Mouse (Mus musculus): ENCODE results near the gene Gm49322.
"Not testable (repeated sequence)": the region's sequence is repeated elsewhere in the genome, so short reads cannot be mapped to it uniquely, and the experiment has no call there.

The Gm49322 gene

DNA sequence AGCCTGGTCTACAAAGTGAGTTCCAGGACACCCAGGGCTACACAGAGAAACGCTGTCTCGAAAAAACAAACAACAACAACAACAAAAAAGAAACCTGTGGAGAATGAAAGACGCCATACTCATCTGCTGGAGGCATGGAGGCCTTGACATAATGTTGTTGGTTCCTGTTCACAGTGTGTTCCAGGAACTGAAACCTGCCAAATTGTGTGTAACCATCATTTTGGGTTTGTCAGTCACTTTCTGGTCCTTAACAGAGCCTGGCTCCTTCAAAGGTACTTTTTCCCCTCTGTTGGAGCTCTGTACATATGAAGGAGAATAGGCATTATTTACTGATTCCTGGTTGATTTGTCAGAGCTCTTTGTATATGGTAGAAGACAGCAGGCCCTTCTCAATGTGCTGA, 6.1 kb downstream of the Gm49322 start:
- DNase-seq (ENCODE audit: low spot score in 2 of 2): no peak

DNA sequence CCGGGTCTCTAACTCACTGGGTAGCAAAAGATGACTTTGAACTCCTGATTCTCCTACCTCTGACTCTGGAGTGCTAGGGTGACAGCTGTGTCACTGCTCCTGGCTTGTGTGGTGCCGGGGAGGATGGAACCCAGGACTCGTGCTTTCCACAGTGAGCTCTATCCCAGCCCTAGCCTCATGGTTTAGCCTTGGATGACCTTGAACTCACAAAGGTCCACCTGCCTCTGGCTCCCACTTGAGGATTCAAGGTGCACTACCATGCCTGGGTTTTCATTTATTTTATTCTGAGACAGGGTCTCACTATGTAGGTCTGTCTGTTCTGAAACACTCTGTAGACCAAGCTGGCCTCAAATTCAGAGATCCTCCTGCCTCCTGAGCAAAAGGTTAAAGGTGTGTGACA, 8.0 kb downstream of the Gm49322 start:
- no peak for DNase-seq (ENCODE audit: low spot score in 2 of 2)

DNA sequence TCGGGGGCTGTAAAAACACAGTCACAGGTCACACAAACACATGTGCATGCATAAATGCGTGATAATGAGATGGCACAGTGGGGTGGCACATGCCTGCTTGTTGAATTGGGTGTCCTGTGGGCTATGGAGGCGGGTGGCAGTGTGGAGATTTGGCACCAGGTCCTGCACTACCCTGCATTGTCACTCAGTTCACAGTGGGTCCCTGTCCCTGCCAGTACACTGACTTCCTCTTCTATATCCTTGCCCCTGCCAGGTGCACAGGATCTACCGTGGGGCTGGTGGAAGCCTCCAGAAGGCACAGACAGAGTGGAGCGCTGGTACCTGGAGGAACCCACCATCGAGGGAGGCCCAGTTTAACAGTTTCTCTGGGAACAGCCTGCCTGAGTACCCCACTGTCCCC, 8.5 kb downstream of the Gm49322 start:
- no peak for DNase-seq (ENCODE audit: low spot score in 2 of 2)

DNA sequence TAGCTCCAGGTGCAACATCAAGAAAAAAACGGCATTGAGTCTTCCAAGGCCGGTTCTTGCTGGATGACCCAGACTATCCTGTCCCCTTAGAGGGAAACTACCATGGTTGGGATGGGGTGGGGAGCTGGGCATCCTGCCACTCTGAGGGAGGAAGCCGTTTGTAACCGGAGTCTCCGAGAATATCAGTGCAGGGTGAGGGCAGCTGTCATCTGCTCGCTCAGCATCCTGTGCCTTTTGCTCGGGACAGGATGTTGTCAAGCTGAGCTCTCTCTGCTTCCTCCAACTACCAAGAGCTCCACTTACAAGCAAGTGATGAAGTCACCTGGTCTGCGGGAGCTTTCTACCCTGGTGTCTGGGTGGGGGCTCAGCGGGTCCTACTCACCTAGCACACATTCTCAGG, 12.4 kb downstream of the Gm49322 start:
- DNase-seq (ENCODE audit: low spot score in 2 of 2): no peak

DNA sequence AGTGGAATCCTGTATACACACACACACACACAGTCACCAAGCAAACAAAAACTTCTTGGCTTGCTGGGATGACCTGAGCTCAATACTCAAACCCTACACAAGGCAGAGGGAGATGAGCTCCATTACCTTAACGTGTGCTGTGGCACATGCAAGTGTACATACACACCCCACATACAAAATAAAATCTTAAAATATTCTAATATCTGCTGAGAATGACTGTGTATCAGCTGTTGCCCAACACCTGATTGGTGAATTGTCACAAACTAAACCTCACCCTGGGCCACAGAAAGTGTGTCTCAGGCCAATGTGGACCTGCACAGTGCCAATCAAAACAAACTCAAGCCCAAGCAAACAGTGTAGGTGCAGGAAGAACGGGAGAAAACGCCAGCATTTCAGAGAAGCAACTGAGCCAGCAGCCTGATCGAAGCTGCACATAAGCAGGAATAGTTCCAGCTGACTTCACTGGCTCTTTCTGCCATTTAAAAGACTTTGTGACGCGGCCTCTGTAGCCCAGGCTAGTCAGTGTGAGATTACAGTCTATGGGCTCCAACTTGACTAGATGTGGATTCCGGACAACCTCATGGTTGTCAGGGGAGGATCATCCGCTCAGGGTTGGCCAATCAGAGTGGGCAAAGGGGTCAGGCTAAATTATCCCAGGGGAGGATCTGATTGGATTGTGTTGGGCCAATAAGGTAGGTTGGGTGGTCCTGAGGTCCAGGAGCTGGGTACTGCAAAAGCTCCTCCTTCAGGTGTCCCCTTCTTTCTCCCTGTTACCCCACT, 13.8 kb downstream of the Gm49322 start:
- DNase-seq (ENCODE audit: low spot score in 2 of 2): no peak

DNA sequence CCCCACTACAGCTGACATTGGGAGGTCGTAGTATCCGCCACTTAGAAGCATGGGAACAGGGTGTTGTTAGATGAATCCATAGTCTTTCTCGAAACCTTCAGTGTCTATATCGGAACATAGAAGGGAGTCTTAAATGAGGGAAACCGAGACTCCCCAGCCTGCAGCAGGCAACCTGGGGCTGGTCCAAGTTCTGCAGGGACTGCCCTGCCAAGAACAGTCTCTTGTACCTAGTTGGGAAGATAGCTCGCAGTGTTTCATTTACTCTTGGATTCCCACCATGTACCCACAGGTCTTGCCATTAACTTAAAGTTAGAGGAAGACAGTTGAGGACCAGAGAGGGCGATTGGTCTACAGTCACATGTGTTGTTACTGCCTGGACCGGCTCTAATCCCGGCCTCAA, 14.5 kb downstream of the Gm49322 start:
- no peak for DNase-seq (ENCODE audit: low spot score in 2 of 2)

DNA sequence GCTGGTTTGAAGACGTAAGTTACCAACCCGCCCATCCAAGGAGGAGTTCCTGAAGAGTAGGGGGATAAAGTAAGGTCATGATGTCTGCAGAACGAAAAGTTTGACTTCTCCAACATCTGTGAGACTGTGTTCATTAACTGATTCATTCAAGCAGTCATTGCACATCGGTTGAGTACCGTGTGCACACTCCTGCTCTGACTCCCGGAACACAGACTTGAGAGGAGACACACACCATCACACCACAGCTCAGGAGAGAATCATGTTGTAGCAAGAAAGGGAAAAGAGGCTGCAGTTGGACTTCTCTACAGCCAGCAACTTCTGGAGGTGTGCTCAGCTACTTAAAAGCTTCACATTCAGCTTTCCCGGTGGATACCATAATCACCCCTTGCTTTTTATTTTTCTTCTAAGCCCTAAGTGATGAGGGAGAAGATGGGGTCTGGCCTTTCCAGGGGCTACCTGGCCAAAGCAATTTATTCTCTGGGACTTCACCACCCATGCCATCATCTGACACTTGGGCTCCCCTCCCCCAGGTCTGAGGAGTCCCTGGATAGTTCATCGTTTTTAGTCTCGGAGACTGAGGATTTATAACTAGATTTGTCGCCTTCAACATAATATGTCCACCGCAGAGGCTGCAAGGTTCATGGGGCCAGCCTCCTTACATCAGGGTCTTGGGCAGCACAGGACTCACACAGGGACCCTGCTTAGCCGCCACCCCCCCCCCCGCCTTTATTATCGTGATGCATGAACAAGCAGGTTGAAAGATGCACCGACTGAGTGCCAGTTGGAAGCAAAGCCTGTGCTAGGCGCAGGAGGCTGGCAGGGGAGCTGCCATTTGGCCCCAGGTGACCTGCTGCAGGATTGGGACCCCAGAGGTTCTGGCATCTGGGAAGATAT, 15.2 kb downstream of the Gm49322 start:
- DNase-seq (ENCODE audit: low spot score in 2 of 2): no peak

DNA sequence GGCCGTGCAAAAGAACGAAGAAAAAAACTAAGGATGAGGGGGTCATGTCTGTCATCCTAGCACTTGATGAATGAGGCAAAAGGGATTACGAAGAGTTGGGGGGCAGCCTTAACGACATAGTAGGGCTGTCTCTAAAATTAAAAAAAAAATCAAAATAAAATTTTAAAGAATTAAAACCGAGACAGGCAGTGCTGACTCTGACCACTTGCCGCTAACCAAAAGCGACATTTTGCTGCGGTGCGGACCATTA, 15.8 kb downstream of the Gm49322 start:
- DNase-seq (ENCODE audit: low spot score in 2 of 2): no peak

DNA sequence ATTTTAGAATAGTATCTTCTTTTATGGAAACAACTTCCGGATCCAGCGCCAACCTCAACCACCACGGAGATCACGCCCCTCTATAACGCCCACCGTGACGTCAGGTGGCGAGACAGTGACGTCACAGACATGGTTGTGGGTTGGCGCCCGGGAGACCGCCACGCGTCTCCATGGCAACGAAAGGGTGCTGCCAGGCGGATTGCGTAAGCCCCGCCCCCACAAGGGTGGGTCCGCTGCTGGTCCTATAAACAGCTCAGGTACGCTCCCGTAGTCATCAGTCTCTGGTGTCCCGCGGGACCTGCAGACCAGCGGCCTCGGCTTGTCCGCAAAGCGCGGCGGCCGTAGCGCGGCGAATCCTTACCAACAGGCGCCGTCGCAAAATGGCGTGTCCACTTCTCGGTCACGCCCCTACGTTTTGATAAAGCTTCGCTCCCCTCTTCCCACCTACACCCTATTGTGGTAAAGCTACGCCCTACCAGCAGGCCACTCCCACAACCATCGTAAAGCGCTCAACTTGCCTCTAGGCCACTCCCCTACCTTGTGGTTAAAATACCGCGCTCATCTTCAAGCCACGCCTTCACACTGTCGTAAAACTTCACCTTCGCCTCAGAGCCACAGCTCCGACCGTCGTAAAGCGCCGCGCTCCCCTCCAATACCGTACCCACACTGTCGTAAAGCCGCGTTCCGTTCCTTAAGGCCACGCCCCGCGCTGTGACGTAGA, 16.3 kb downstream of the Gm49322 start:
- peak; percentile 99 to 100 for DNase-seq (ENCODE audit: low spot score in 2 of 2)

DNA sequence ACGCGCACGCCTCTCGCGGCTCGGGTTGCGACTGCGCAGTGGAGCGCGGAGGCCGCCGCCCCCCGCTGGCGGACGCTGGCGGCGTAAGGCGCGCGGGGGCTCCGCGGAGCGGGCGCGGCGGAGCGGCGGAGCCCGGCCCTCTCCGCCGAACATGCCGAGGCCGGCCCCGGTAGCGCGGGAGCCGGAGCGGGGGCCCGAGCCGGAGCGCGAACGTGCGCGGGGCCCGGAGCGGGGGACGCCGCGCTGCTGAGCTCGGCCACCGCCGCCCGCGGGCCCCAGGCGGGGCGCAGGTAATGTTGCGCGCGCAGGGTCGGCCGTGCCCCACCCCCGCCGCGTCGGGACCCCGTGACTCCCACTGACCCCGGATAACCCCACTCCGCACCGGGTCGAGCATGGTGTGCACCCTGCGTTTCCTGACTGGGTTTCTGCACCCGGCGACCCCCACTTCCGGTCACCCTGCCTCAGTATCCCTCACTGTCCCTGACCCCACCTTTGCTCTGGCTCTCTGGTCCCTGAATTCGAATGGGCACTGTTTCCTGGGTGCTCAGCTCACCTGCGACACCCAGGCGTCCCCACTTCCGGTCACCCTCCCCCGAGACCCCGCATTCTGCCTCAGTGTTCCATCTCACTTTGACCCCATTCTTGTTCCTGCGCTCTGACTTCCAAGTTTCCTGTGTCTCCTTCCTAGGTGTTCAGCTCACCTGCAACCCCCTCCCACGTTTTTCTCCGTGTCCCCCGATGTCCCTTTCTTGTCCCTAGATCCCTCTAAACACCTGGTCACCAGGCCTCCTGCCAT, 17.0 kb downstream of the Gm49322 start, which contains the start of gene Csnk1g2:
Gene Csnk1g2, plus strand, starts transcription at position 178 of the 796 bp plus-strand sequence.
- DNase-seq (ENCODE audit: low spot score in 2 of 2): no peak

DNA sequence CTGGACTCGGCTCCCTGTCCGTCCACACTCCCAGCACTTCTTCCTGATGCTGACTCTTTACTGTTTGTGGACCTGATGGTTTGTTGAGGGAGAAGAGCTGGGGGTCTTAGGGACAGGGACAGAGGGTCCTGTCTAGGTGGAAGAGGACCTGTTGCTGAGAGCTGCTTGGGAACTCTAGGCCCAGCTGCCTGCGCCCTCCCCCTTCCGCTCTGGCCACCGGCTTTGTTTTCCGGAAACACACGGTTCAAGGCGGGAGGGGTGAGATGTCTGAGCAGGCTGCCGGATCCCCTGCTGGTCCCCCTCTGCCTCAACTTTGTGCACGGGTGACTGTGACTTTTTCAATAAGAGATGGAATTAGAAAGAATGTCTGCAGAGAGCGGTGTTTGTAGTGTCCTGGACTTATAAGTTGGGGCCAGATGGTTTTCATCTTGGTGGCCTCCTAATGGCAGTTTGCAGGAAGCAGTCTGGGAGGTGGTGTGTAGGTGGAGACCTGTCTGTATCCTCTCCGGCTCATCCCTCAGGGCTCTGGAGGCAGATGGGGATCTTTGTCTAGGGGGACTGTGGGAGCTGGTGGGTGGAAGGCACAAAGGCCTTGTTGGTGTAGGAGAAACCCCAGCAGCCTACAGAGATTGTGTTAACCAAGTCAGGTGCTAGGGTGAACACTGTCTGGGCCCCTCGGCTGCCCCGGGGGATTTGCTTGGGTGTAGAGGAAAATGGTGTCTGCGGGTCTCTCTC, 17.8 kb downstream of the Gm49322 start:
- DNase-seq (ENCODE audit: low spot score in 2 of 2): peak; percentile 33 to 57

DNA sequence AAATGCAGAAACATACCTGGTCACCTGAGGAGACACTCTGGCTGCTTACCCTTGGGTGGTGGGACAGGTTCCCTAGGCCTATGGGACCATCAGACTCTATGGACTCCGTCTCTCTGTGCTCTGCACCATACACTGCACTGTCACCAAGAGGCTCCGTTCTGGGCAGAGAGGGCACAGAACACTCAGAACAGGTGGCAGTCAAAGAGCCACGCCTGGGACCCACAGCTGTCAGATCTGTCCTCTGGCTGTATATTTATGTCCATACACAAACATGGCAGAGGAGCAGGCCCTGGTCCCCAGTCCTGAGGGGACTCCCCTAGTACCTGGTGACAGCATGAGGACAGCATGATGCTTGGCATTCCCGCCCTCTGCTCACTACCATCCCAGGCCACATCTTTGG, 19.9 kb downstream of the Gm49322 start:
- no peak for DNase-seq (ENCODE audit: low spot score in 2 of 2)

DNA sequence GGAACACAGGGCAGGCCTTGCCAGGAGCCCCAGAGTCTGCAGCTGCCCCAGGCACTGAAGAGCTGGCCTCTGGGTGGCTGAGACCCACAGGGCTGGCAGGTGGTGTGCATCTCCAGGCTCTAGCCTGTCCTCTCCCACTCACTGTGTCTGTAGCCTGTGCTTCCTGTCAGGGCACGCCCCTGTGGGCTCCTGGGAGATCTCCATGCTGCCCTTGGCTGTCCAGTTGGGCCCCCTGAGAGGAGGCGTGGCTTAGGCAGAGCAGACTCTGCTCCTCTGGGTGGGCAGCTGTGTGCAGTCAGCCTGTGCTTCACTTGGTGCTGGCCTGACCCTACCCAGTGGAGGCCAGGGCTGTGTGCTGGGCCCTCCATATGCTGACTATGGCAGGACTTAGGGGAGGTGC, 21.9 kb downstream of the Gm49322 start:
- no peak for DNase-seq (ENCODE audit: low spot score in 2 of 2)

DNA sequence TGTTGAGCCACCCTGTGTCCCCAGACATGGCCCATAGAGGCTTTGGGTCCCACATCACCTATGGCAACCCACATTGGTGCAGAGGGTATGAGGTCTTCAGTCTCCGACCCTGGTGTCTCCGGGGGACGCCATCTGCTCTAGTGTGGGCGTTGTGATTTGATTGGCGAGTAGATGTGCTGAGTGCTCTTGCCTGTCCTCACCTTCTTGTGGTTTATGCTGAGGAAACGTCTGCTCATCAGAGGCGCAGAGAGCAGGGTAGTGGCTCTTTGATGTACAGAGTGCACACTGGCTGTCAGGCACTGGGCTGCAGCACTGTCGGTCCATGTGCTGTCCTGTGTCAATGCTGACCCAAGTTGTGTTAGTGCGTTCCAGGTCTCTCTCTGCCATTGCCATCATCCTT, 23.1 kb downstream of the Gm49322 start:
- no peak for DNase-seq (ENCODE audit: low spot score in 2 of 2)

DNA sequence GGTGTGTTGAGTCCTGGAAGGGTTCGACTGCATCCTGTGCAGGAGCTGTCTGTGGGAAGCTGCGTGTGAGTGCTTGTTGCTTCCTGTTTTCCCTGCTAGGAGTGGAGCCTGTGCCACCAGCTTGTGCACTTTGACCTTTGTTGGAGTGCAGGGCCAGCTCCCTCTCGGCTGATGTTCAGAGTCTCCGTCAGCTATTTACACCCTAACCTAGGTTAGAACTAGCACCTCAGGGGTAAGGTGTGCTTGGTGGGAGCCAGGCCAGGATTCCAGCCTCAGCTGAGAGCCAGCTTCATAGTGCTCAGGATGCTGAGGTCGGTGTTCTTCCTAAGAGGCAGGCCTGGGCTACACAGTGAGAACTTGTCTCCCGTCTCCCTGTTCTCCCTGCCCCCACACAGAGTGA, 29.5 kb downstream of the Gm49322 start:
- DNase-seq (ENCODE audit: low spot score in 2 of 2): no peak

DNA sequence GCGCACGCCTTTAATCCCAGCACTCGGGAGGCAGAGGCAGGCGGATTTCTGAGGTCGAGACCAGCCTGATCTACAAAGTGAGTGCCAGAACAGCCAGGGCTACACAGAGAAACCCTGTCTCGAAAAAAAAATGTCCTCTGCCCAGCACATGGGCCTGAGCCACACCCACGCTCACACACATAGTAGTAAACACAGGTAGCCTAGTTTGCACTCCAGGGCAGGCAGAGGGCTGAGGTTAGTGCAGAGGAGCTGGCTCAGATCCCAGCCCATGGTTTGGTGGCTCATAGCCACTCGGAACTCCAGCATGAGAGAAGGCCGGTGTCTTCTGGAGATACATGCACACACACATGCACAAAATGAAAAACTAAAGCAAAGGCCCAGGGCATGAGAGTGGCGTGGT, 41.1 kb downstream of the Gm49322 start:
- DNase-seq (ENCODE audit: low spot score in 2 of 2): no peak

DNA sequence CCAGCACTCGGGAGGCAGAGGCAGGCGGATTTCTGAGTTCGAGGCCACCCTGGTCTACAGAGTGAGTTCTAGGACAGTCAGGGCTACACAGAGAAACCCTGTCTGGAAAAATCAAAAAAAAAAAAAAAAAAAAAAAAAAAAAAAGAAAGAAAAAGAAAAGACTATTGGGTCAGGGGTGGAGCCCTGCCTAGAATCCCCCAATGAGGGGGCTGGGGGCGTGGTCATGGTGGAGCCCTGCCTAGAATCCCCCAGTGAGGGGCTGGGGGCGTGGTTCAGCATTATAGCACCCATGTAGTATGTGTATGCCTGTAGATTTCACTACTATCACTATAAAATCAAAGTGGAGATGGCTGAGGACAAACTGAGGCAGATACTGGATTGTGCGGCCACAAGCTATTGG, 44.1 kb downstream of the Gm49322 start:
- not testable (repeated sequence) for DNase-seq (ENCODE audit: low spot score in 2 of 2)

DNA sequence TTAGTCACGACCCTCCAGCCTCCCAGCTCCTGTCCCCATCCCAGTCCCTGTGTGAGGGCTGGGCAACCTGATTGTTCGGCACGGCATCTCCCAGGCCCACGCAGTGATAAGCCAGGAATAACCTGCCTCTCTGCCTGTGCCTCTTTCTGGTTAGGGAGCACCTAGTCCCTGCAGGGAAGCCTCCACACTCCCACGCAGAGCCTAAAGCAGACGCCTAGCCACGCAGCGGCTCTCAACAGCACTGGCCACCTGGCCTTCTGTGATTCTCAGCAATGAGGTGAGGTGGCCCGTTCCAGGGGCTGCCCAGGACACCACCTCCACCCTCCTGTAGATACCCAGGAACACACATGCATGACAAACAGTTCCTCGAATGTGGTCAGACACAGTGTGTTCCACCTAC, 44.6 kb downstream of the Gm49322 start:
- peak; percentile 36 to 49 for DNase-seq (ENCODE audit: low spot score in 2 of 2)

DNA sequence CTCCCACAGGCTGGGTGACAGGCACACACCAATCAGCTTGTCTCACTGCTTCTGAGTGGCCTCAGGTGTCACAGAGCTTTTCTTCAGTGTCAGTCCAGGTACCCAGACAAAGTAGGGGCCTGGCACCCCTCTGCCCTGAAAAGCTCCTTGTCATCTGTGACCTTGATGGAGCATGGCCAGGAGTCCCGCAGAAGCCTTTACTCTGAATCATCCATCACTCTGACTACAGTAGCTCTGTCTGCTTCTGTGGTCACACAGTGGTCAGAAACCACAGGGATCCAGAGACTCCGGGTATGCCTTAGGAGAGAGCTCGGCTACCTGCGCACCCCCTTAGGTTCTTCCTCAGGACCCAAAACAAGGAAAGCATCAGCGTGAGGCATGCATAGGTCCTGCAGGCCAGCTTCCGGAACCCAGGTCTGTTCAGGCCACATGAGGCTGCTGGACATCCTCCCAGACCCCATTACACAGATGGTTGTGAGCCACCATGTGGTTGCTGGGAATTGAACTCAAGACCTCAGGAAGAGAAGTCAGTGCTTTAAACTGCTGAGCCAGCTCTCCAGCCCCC, 47.4 kb downstream of the Gm49322 start:
- DNase-seq (ENCODE audit: low spot score in 2 of 2): no peak

DNA sequence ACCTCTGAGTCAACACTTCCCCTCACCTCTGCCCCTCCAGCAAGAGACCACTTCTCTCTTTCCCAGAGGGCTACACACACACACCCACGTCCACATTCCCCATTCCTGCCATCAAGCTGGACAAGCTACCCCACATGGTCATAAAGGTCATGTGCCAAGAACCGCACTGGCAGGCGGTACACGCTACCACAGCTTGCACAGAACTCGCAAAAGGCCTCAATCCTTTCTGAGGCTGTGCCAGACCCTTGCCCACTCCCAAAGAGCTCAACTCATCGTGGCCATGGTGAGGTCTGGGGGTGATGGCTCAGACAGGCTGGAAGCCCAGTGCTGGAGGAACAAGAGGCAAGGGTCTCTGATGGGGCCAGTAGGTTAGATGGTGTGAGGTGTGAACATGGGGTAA, 49.0 kb downstream of the Gm49322 start:
- no peak for DNase-seq (ENCODE audit: low spot score in 2 of 2)

All from frontal cortex, postnatal 36 days (tissue).